8 mouse cellular contexts compared by ENCODE assay signal in the genomic region with DNA sequence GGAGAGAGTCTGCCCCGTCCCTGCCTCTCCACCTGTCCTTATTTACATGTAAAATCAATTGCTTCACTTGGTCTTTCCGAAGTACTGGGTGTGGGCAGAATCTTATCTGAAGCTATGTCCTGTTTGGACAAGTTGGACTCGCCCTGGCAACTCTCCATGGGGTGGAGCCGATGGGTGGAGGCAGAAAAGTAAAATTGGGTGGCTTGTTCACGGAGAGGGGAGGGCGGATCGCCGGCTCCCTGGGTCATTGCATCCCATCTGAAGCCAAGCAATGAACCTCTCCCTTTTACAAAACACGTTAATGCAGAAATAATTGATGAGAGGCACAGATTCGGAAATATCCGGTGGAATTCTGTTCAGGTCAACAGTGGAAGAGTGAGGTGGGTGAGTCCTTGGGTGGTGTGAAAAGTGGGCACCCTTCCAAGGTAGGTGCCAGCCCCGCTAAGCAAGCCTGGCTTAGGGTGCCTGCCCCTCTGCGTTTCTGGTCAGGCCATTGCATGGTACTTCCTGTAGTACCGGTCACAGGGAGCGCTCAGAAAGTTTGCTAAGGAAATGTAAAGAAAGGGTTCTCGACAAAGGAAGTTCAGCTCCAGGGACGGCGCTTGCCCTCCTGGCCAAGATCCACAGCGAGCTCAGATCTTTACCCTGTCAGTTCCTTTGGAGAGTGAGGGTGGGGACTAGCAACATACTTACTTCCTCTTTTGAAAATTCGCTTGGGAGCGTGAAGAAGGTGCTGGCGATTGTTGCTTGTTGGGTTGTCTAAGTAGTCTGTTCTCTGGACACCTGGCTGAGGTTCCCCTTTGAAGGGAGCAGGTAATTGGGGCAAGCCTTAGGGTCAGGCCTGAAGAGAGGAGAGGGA. TPM values are rescaled to one million over a fixed set of nuclear protein-coding genes. Genes with fewer than 3 reads are reported as not detected.
A peak's percentile ranks its signal among the peaks of the same experiment; 100 is the strongest.
DNase-seq lines count a peak whose midpoint lies in the region; ATAC-seq and TF ChIP-seq lines count a peak whose summit lies in the region.

No protein-coding gene starts in this region.

- TF ChIP-seq POLR2A in small intestine, adult 2 months (IDR thresholded peaks at IDR 0.05; ENCODE audit: low read depth, low read length), result no peak; the same call in 1 of the 2 replicates

- peaks cover 75% of the 10 kb centered on the region for H3K4me1 ChIP-seq in heart, embryonic 16.5 days (ENCODE audit: control insufficient read depth, insufficient read depth, low read length)
- H3K4me1 ChIP-seq in small intestine, adult 2 months (ENCODE audit: control insufficient read depth, insufficient read depth, insufficient read length, low read length), result peaks cover 42% of the 10 kb centered on the region

- 14% methylated on average over 22 of the region's 22 CpGs for WGBS in heart, embryonic 16.5 days
- WGBS in small intestine, adult 2 months, result 1% methylated on average over 22 of the region's 22 CpGs

- peak overlapping the region; percentile 37 for H3K4me3 ChIP-seq in heart, embryonic 16.5 days (ENCODE audit: low read length)
- H3K4me3 ChIP-seq in small intestine, adult 2 months (ENCODE audit: low read depth, low read length), result peak overlapping the region; percentile 57

- peak overlapping the region; percentile 68 for H3K9ac ChIP-seq in heart, embryonic 16.5 days (ENCODE audit: low read length)

- H3K4me2 ChIP-seq in heart, embryonic 16.5 days (ENCODE audit: low read depth, low read length), result peak overlapping the region; percentile 68

- peak overlapping the region; percentile 95 for H3K27ac ChIP-seq in heart, embryonic 16.5 days (ENCODE audit: low read length)
- peak overlapping the region; percentile 97 for H3K27ac ChIP-seq in small intestine, adult 2 months (ENCODE audit: insufficient read depth, low read depth, low read length)

- no peak; the same call in 1 of the 2 replicates for TF ChIP-seq CTCF in small intestine, adult 2 months (IDR thresholded peaks at IDR 0.05; ENCODE audit: extremely low read depth, insufficient read length, insufficient replicate concordance, low read depth, low read length)

- no peaks in the 10 kb centered on the region for H3K9me3 ChIP-seq in heart, embryonic 16.5 days (replicated peaks; ENCODE audit: control insufficient read depth, low read length)

- ATAC-seq in erythroblast, adult 5-6 weeks (replicated peaks; ENCODE audit: low FRiP score, poor library complexity, severe bottlenecking), result peak; percentile 65
- ATAC-seq in heart, embryonic 16.5 days (replicated peaks; ENCODE audit: extremely low read depth, insufficient read depth, low FRiP score), result peak; percentile 26
- peak; percentile 56 for ATAC-seq in megakaryocyte, adult 5-6 weeks (ENCODE audit: poor library complexity, severe bottlenecking)

- DNase-seq in 3T3-L1 (ENCODE audit: low read depth, low spot score) (peak; percentile 97), ZHBTc4 (ENCODE audit: low read depth, low spot score) (peak; percentile 83)
- peak; percentile 87 for DNase-seq in kidney, postnatal 14 days
- DNase-seq in right cerebral cortex, adult 18-20 months, result no peak

- H3K36me3 ChIP-seq in heart, embryonic 16.5 days (ENCODE audit: control insufficient read depth, insufficient read depth), result no peaks in the 10 kb centered on the region; the same call in 1 of the 2 replicates
- H3K36me3 ChIP-seq in small intestine, adult 2 months (ENCODE audit: control insufficient read depth, insufficient read depth, low read length), result peaks cover 29% of the 10 kb centered on the region

- no peaks in the 10 kb centered on the region for H3K27me3 ChIP-seq in heart, embryonic 16.5 days (ENCODE audit: control insufficient read depth, insufficient read depth, low read length)
- H3K27me3 ChIP-seq in small intestine, adult 2 months (ENCODE audit: control insufficient read depth, insufficient read depth, low read length), result no peaks in the 10 kb centered on the region

RNA-seq across cellular contexts. Expression of gene Klf3, which starts 9.2 kb away (rescaled TPM):
- 207 and 277 TPM in 2 replicates for total RNA-seq in erythroblast, adult 5-6 weeks (2015; ENCODE audit: low replicate concordance)
- total RNA-seq in erythroblast, adult 5-6 weeks (2017; ENCODE audit: low replicate concordance), result 170 and 195 TPM in 2 replicates
- polyA plus RNA-seq in heart, embryonic 16.5 days (2015; fragmentation: Nextera tagmentation; extraction: Ambion mirVana), result 41.2 and 41.9 TPM in 2 replicates
- 114 and 119 TPM in 2 replicates for total RNA-seq in megakaryocyte, adult 5-6 weeks (2015)
- 43.4 and 55.4 TPM in 2 replicates for total RNA-seq in megakaryocyte, adult 5-6 weeks (2017)
- polyA plus RNA-seq in small intestine, adult 2 months (2012; rRNA removed), result 52.4 and 170 TPM in 2 replicates
